Mouse (Mus musculus) hindbrain, postnatal 0 days (tissue): ENCODE measurements around the gene Rgl2. TPM values are rescaled to one million over a fixed set of nuclear protein-coding genes. Genes with fewer than 3 reads are reported as not detected.
A peak's percentile ranks its signal among the peaks of the same experiment; 100 is the strongest.

Experiments used
- ATAC-seq: fragments of 200-750 bp; cut with Nextera tagmentation; 2 replicates; pipeline ENCODE4 v1.8.0; 2017; ENCODE audit warnings: mild to moderate bottlenecking, moderate TSS enrichment, moderate library complexity
- DNase-seq: peaks from one replicate; pipeline ENCODE4 v3.0.0-alpha.2; 2015; ENCODE audit warnings: low spot score
- H3K27ac ChIP-seq: fragments of 300-500 bp; sonication (generic); 2 replicates; pipeline ENCODE4 v1.5.1; 2014; ENCODE audit warnings: mild to moderate bottlenecking
- H3K27me3 ChIP-seq: fragments of 300-500 bp; sonication (generic); 2 replicates; pipeline ENCODE4 v1.6.1; 2014; ENCODE audit warnings: low read length, mixed read lengths; ENCODE audit not compliant: insufficient read depth
- H3K36me3 ChIP-seq: fragments of 300-500 bp; sonication (generic); 2 replicates; pipeline ENCODE4 v1.6.1; 2014; ENCODE audit warnings: low read length, mixed read lengths; ENCODE audit not compliant: insufficient read depth
- H3K4me1 ChIP-seq: fragments of 300-500 bp; sonication (generic); 2 replicates; pipeline ENCODE4 v1.6.1; 2014; ENCODE audit warnings: antibody characterized with exemption, low read length, mixed read lengths; ENCODE audit not compliant: insufficient read depth
- H3K4me2 ChIP-seq: fragments of 300-500 bp; sonication (generic); 2 replicates; pipeline ENCODE4 v1.6.1; 2014; ENCODE audit warnings: low read depth, mild to moderate bottlenecking, low read length, moderate library complexity, mixed read lengths
- H3K4me3 ChIP-seq: fragments of 300-500 bp; sonication (generic); 2 replicates; pipeline ENCODE4 v1.5.1; 2014; ENCODE audit warnings: low read length
- H3K9ac ChIP-seq: fragments of 300-500 bp; sonication (generic); replicated peaks from 2 replicates; pipeline ENCODE4 v1.6.1; 2014; ENCODE audit warnings: mild to moderate bottlenecking, low read length, moderate library complexity, mixed read lengths
- H3K9me3 ChIP-seq: fragments of 300-500 bp; sonication (generic); 2 replicates; pipeline ENCODE4 v1.6.1; 2016; ENCODE audit warnings: low read length, mixed read lengths
- CTCF ChIP-seq: IDR thresholded peaks from 2 replicates; pipeline ENCODE4 v1.5.1; 2016; ENCODE audit warnings: antibody characterized with exemption, control low read depth, low read depth
- WGBS: fragments of 180-500 bp; shearing (Covaris S2); extraction: QIAGEN DNeasy Blood & Tissue Kit; methylation state at CpG from one replicate; pipeline ENCODE4 v1.1.7; 2014; 5-methylcytosine and 5-hydroxymethylcytosine counted together
- polyA plus RNA-seq: library from polyadenylated mRNA; unstranded; fragments of >200 nt; fragmentation: Nextera tagmentation; extraction: Ambion mirVana; gene quantifications from 2 replicates; pipeline ENCODE4 v1.2.1, GENCODE M21; 2015
- total RNA-seq: library from RNA; depleted of rRNA; stranded (reverse); fragments of >200 nt; gene quantifications from 2 replicates; pipeline ENCODE4 v1.2.3, GENCODE M21; 2014

The Rgl2 gene
- total and polyA plus RNA-seq, 2 experiments from 2014 or later, result 36.1 to 116 TPM

DNA sequence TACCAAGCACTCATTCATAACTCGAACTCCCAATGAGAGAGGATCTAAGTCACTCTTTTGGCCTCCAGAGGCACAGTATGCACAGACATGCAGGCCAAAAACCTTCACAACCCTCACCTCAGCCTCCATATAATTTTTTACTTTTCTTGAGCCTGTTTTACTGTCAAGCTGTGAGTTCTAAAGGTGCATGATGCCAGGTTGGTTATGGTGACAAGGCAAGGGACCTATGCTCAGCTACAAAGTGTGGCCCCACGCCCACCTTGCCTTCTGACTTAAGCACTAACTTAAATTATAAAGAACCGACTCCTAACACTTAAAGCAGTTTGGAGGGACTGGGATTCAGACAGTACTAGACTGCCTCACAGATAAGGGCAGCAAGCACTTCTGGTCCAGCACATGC lies 24.0 kb downstream of the Rgl2 start:
- DNase-seq (no peak), ATAC-seq (no peak)
- Histone ChIP-seq H3K4me2 (no peak overlapping the region), H3K27ac (no peak overlapping the region), H3K9me3 (no peaks in the 10 kb centered on the region), H3K9ac (no peak overlapping the region), H3K36me3 (peaks cover 12% of the 10 kb centered on the region), H3K27me3 (no peaks in the 10 kb centered on the region), H3K4me1 (peaks cover 20% of the 10 kb centered on the region), H3K4me3 (no peak overlapping the region)
- WGBS, result 90% methylated on average over 3 of the region's 3 CpGs
- TF ChIP-seq CTCF, result no peak

- Histone ChIP-seq H3K4me1 (peaks cover 20% of the 10 kb centered on the region), H3K27ac (peak overlapping the region; percentile 90; the same call in 1 of the 2 replicates)
- DNase-seq, result no peak
Observed at GRCm38 (mm10) chr17:33953961-33954565, 24.7 kb downstream of the Rgl2 start.

GRCm38 (mm10) chr17:33954646-33955554 lies 25.6 kb downstream of the Rgl2 start:
- no peak for DNase-seq
- TF ChIP-seq CTCF, result no peak

More at GRCm38 (mm10) chr17:33953961-33954565, 24.7 kb downstream of the Rgl2 start:
- Histone ChIP-seq H3K4me2 (peak overlapping the region; percentile 85), H3K9me3 (no peaks in the 10 kb centered on the region), H3K36me3 (peaks cover 19% of the 10 kb centered on the region), H3K27me3 (no peaks in the 10 kb centered on the region), H3K9ac (peak overlapping the region; percentile 77; the same call in 1 of the 2 replicates), H3K4me3 (peak overlapping the region; percentile 56)
- no peak for TF ChIP-seq CTCF
- whole genome bisulfite sequencing, result 33% methylated on average over 5 of the region's 5 CpGs
- ATAC-seq, result no peak

DNA sequence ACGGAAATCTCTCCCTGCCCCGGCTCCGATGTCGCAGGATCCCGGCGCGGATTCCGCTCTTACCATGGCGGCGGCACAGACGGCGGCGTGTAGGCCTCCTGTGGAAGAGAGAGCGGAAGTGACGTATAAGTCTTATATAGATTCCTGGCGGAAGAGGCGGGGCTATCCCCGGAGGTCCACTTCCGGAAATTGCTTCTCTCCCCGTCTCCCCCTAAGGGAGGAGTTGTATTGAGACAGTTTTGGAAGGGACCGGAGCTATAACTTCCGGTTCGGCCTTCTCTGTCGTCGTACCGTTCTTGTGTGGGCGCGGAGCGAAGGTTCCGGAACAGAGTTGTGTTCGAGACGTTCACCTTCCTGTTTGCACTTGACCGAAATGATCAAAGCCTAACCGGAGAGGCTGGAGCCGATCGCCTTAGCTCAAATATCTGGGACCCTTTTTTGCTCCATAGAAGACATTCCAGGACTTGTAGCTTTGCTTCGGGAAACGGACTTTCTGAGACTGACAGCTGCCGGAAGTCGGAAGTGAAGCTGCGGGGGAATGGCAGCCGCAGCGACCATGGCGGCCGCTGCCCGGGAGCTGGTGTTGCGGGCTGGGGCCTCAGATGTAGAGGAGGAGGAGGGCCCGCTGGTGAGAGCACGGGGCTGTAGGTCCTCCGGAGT lies 26.3 kb downstream of the Rgl2 start, which contains the start of the genes Vps52 and Rps18:
TSS of gene Vps52 (plus strand) at position 258 of the 660 bp plus-strand sequence.
TSS of gene Rps18 (minus strand) at position 447 of the 660 bp plus-strand sequence.
- Histone ChIP-seq H3K4me1 (peaks cover 11% of the 10 kb centered on the region), H3K4me2 (peak within 1 kb of the TSS; percentile 85), H3K9ac (peak within 1 kb of the TSS; percentile 77), H3K27ac (peak within 1 kb of the TSS; percentile 90), H3K4me3 (peak within 1 kb of the TSS; percentile 56), H3K9me3 (no peaks in the 10 kb centered on the region), H3K36me3 (peaks cover 32% of the 10 kb centered on the region), H3K27me3 (no peaks in the 10 kb centered on the region)
- DNase-seq (peak; percentile 98), ATAC-seq (peak; percentile 89)
- WGBS, result under 1% methylated on average over 50 of the region's 50 CpGs
- TF ChIP-seq CTCF, result peak; percentile 52

More at GRCm38 (mm10) chr17:33954646-33955554, 25.6 kb downstream of the Rgl2 start:
- peaks cover 28% of the 10 kb centered on the region for H3K36me3 ChIP-seq
- peaks cover 17% of the 10 kb centered on the region for H3K4me1 ChIP-seq
- H3K4me3 ChIP-seq, result peak overlapping the region; percentile 56
- H3K9me3 ChIP-seq, result no peaks in the 10 kb centered on the region
- H3K4me2 ChIP-seq, result peak overlapping the region; percentile 85
- H3K27ac ChIP-seq, result peak overlapping the region; percentile 90
- under 1% methylated on average over 33 of the region's 33 CpGs for WGBS
- ATAC-seq, result peak; percentile 31; the same call in 1 of the 2 replicates
- H3K9ac ChIP-seq, result peak overlapping the region; percentile 77
- H3K27me3 ChIP-seq, result no peaks in the 10 kb centered on the region

DNA sequence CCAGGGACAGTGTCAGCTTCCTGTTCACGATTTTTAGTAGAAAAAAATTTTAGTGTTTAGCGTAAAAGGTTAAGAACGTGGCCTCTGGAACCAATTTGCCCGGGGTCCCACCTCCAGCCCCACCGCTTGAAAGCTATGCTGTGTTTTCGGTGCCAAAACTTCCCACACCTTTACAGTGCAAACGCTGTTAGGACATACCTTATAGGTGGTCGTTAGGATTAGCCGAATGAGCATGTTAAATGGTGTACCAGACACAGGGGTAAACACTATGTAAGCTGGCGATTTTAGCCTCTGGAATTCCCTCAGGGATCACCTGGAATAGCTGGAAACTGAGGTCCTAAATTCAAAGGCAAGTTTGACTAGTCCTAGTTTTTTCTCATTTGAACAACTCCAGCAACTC lies 27.0 kb downstream of the Rgl2 start:
- Histone ChIP-seq H3K9ac (peak overlapping the region; percentile 76), H3K9me3 (no peaks in the 10 kb centered on the region), H3K27me3 (no peaks in the 10 kb centered on the region), H3K4me1 (peaks cover 11% of the 10 kb centered on the region), H3K4me2 (peak overlapping the region; percentile 82), H3K27ac (peak overlapping the region; percentile 86), H3K36me3 (peaks cover 32% of the 10 kb centered on the region), H3K4me3 (peak overlapping the region; percentile 56)
- no peak for ATAC-seq
- no peak for TF ChIP-seq CTCF
- WGBS, result 10% methylated on average over 10 of the region's 10 CpGs
- no peak for DNase-seq

DNA sequence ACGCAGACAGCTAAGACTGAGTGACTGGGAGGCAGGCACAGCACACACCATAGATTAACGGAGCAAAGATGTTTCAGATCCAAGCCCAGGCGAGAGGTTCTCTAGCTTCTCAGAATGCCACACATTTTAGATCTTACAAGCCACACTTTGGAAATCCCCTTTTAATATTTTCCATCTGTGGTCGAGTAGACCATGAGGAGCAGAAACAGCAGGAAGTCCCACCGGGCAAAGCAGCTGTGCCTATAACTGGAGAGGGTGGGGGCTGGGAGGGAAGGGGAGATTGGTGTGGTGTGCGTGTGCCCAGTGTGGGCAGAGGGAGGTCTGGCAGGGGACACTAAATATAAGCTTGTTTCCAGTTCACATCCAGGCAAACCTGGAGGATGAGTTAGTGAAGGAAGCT lies 28.1 kb downstream of the Rgl2 start:
- WGBS, result 85% methylated on average over 6 of the region's 6 CpGs
- peaks cover 11% of the 10 kb centered on the region for H3K4me1 ChIP-seq
- H3K9me3 ChIP-seq, result no peaks in the 10 kb centered on the region
- H3K27me3 ChIP-seq, result no peaks in the 10 kb centered on the region
- H3K9ac ChIP-seq, result no peak overlapping the region
- TF ChIP-seq CTCF, result no peak
- DNase-seq, result no peak
- no peak for ATAC-seq
- H3K36me3 ChIP-seq, result peaks cover 42% of the 10 kb centered on the region
- H3K27ac ChIP-seq, result no peak overlapping the region
- H3K4me3 ChIP-seq, result no peak overlapping the region
- no peak overlapping the region for H3K4me2 ChIP-seq
